Mouse (Mus musculus): ENCODE data around the gene Cyth1. TPM values are rescaled to one million over a fixed set of nuclear protein-coding genes. Genes with fewer than 3 reads are reported as not detected.

Gene Cyth1
- total and polyA plus RNA-seq, 3 experiments: 30.7 to 56.0 (median 54.1) TPM

DNA sequence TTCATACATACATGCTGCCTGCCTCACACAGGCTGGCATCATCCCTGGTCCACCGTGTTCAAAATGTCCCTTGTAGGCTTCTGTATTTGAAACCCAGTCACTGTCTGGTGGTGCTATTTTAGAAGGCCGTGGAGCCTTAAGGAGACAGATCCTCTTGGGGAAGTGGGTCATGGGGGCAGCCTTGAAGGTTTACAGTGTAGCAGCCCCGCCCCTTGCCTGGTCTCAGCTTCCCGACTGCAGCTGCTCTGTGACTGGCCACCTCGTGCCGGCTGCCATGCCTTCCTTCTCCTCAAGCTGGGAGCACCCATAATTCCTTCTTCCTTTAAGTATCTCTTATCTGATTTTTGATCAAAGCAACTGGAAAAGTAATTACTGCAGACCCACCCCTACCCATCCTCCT lies 113.1 kb downstream of the Cyth1 start:
- no peaks in the 10 kb centered on the region for H3K79me2 ChIP-seq (replicated peaks; ENCODE audit: control insufficient read depth, insufficient read depth, low read length)
- 48% methylated on average over 6 of the region's 6 CpGs for WGBS
- peak overlapping the region; percentile 59 for H3K27ac ChIP-seq
- H3K36me3 ChIP-seq (ENCODE audit: control insufficient read depth, insufficient read depth, low read length): no peaks in the 10 kb centered on the region
- TF ChIP-seq EP300 (IDR thresholded peaks at IDR 0.05; ENCODE audit: insufficient read depth, low read depth, low read length): no peak
- TF ChIP-seq POLR2A (IDR thresholded peaks at IDR 0.05; ENCODE audit: insufficient read depth, low read depth, low read length): no peak
- no peak for TF ChIP-seq CTCF (IDR thresholded peaks at IDR 0.05)
- DNase-seq: peak in 1 of 2 experiments; percentile 33
- no peaks in the 10 kb centered on the region for H3K27me3 ChIP-seq (ENCODE audit: control insufficient read depth, insufficient read depth, low read length)
- intact Hi-C loops (cut with DNase I): no loop called here
- H3K4me1 ChIP-seq (ENCODE audit: control insufficient read depth, insufficient read depth, low read length): peaks cover 21% of the 10 kb centered on the region
- no peak overlapping the region for H3K9ac ChIP-seq (ENCODE audit: low read depth, low read length)
- H3K4me3 ChIP-seq: no peak overlapping the region

- intact Hi-C loops (cut with DNase I): no loop called here
- H3K79me2 ChIP-seq (replicated peaks; ENCODE audit: control insufficient read depth, insufficient read depth, low read length): no peaks in the 10 kb centered on the region
- no peak overlapping the region for H3K4me3 ChIP-seq
- no peaks in the 10 kb centered on the region for H3K36me3 ChIP-seq (ENCODE audit: control insufficient read depth, insufficient read depth, low read length)
- DNase-seq: peak; percentile 40 to 46
- H3K9ac ChIP-seq (ENCODE audit: low read depth, low read length): no peak overlapping the region
- TF ChIP-seq CTCF (IDR thresholded peaks at IDR 0.05) (no peak), EP300 (IDR thresholded peaks at IDR 0.05; ENCODE audit: insufficient read depth, low read depth, low read length) (peak; percentile 37; the same call in 1 of the 2 replicates), POLR2A (IDR thresholded peaks at IDR 0.05; ENCODE audit: insufficient read depth, low read depth, low read length) (peak; percentile 67)
- 19% methylated on average over 4 of the region's 4 CpGs for WGBS
- H3K27me3 ChIP-seq (ENCODE audit: control insufficient read depth, insufficient read depth, low read length): no peaks in the 10 kb centered on the region
- peaks cover 21% of the 10 kb centered on the region for H3K4me1 ChIP-seq (ENCODE audit: control insufficient read depth, insufficient read depth, low read length)
- H3K27ac ChIP-seq: peak overlapping the region; percentile 75
Observed at GRCm38 (mm10) chr11:118133752-118134169, 114.6 kb downstream of the Cyth1 start.

DNA sequence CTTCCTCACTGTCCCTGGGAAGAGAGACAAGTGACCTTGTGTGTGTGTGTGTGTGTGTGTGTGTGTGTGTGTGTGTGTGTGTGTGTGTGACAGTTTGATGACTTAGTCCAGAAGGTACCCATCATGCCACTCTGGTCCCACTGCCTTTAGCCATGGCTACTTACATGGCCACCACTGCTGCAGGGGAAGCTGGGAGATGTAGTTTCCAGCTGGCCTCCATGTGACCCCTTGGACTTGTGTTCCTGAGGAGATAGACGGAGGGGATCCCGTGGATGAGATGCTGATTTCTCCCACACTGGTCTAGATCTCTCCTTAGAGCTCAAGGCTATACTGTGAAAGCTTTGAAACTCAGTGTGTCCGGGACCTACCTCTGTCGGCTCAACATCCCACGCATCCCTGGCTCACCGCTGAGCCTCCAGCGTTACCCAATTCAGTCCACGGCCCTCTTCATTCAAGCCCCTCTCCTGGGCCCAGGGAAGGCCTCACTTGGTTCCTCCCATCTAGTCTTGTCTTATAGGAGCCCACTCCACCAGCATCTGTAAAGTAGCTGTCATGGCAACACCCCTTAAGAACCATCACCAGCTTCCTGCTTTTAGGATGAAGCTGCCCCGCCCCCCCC lies 115.2 kb downstream of the Cyth1 start:
- Histone ChIP-seq H3K27ac (peak overlapping the region; percentile 51), H3K79me2 (replicated peaks; ENCODE audit: control insufficient read depth, insufficient read depth, low read length) (no peaks in the 10 kb centered on the region), H3K4me3 (no peak overlapping the region), H3K4me1 (ENCODE audit: control insufficient read depth, insufficient read depth, low read length) (peaks cover 21% of the 10 kb centered on the region), H3K36me3 (ENCODE audit: control insufficient read depth, insufficient read depth, low read length) (no peaks in the 10 kb centered on the region), H3K9ac (ENCODE audit: low read depth, low read length) (no peak overlapping the region), H3K27me3 (ENCODE audit: control insufficient read depth, insufficient read depth, low read length) (no peaks in the 10 kb centered on the region)
- intact Hi-C loops (cut with DNase I): no loop called here
- TF ChIP-seq EP300 (IDR thresholded peaks at IDR 0.05; ENCODE audit: insufficient read depth, low read depth, low read length): no peak
- TF ChIP-seq CTCF (IDR thresholded peaks at IDR 0.05): no peak
- no peak for TF ChIP-seq POLR2A (IDR thresholded peaks at IDR 0.05; ENCODE audit: insufficient read depth, low read depth, low read length)
- DNase-seq: no peak
- 56% methylated on average over 9 of the region's 9 CpGs for WGBS

GRCm38 (mm10) chr11:118132136-118132535 lies 116.3 kb downstream of the Cyth1 start:
- 0 out of 2 replicates have a peak, but pooled peaks have one; percentile 30 for TF ChIP-seq EP300 (IDR thresholded peaks at IDR 0.05; ENCODE audit: insufficient read depth, low read depth, low read length)
- TF ChIP-seq CTCF (IDR thresholded peaks at IDR 0.05): peak; percentile 46
- TF ChIP-seq POLR2A (IDR thresholded peaks at IDR 0.05; ENCODE audit: insufficient read depth, low read depth, low read length): 0 out of 2 replicates have a peak, but pooled peaks have one; percentile 21
- no peaks in the 10 kb centered on the region for H3K27me3 ChIP-seq (ENCODE audit: control insufficient read depth, insufficient read depth, low read length)
- H3K79me2 ChIP-seq (replicated peaks; ENCODE audit: control insufficient read depth, insufficient read depth, low read length): no peaks in the 10 kb centered on the region
- intact Hi-C loops (cut with DNase I): no loop called here
- peak; percentile 41 to 45 for DNase-seq
- peak overlapping the region; percentile 81 for H3K27ac ChIP-seq
- H3K36me3 ChIP-seq (ENCODE audit: control insufficient read depth, insufficient read depth, low read length): no peaks in the 10 kb centered on the region
- no peak overlapping the region for H3K9ac ChIP-seq (ENCODE audit: low read depth, low read length)
- WGBS: 23% methylated on average over 8 of the region's 8 CpGs
- no peak overlapping the region for H3K4me3 ChIP-seq
- H3K4me1 ChIP-seq (ENCODE audit: control insufficient read depth, insufficient read depth, low read length): peaks cover 21% of the 10 kb centered on the region

- Histone ChIP-seq H3K27me3 (ENCODE audit: control insufficient read depth, insufficient read depth, low read length) (no peaks in the 10 kb centered on the region), H3K27ac (peak within 1 kb of the TSS; percentile 15; the same call in 1 of the 2 replicates), H3K4me1 (ENCODE audit: control insufficient read depth, insufficient read depth, low read length) (peaks cover 14% of the 10 kb centered on the region), H3K4me3 (no peak within 1 kb of the TSS), H3K79me2 (replicated peaks; ENCODE audit: control insufficient read depth, insufficient read depth, low read length) (no peaks in the 10 kb centered on the region), H3K36me3 (ENCODE audit: control insufficient read depth, insufficient read depth, low read length) (no peaks in the 10 kb centered on the region), H3K9ac (ENCODE audit: low read depth, low read length) (no peak within 1 kb of the TSS)
- intact Hi-C loops (cut with DNase I): no loop called here
- WGBS: 84% methylated on average over 7 of the region's 7 CpGs
- TF ChIP-seq POLR2A (IDR thresholded peaks at IDR 0.05; ENCODE audit: insufficient read depth, low read depth, low read length): no peak
- TF ChIP-seq EP300 (IDR thresholded peaks at IDR 0.05; ENCODE audit: insufficient read depth, low read depth, low read length): no peak
- no peak for TF ChIP-seq CTCF (IDR thresholded peaks at IDR 0.05)
- no peak for DNase-seq
Observed at GRCm38 (mm10) chr11:118130534-118130933, 117.9 kb downstream of the Cyth1 start, which contains the start of gene Dnah17. Gene Dnah17, minus strand, starts transcription at chr11:118130634.

DNA sequence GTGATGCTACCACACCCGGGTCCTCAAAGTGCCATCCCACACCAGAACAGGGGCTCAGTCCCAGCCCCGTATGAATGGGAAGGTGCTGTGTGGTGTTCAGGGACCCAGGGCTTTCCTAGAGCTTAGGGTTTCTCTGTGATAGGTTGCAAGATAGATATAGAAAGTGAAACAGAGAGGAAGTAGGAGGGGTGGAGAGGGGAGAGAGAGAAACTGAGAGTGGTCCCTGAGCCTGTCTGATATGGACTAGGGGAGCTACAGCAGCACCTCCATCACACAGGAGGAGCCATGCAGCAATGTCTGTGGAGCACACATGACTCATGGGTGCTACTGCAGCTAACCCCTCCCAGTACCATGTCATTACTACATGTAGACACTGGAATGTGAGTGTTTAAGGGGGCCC lies 118.6 kb downstream of the Cyth1 start:
- WGBS: 87% methylated on average over 2 of the region's 2 CpGs
- H3K27ac ChIP-seq: no peak overlapping the region
- intact Hi-C loops (cut with DNase I): no loop called here

More for the DNA sequence above, 118.6 kb downstream of the Cyth1 start:
- no peak for DNase-seq
- TF ChIP-seq POLR2A (IDR thresholded peaks at IDR 0.05; ENCODE audit: insufficient read depth, low read depth, low read length) (no peak), CTCF (IDR thresholded peaks at IDR 0.05) (no peak), EP300 (IDR thresholded peaks at IDR 0.05; ENCODE audit: insufficient read depth, low read depth, low read length) (no peak)
- Histone ChIP-seq H3K4me3 (no peak overlapping the region), H3K9ac (ENCODE audit: low read depth, low read length) (no peak overlapping the region), H3K36me3 (ENCODE audit: control insufficient read depth, insufficient read depth, low read length) (no peaks in the 10 kb centered on the region), H3K4me1 (ENCODE audit: control insufficient read depth, insufficient read depth, low read length) (peaks cover 12% of the 10 kb centered on the region), H3K27me3 (ENCODE audit: control insufficient read depth, insufficient read depth, low read length) (no peaks in the 10 kb centered on the region), H3K79me2 (replicated peaks; ENCODE audit: control insufficient read depth, insufficient read depth, low read length) (no peaks in the 10 kb centered on the region)
